Mouse (Mus musculus) frontal cortex, adult (tissue): ENCODE data around the gene Trim11.

Experiments used
- ATAC-seq: cut with Nextera tagmentation; 2 replicates; pipeline ENCODE4 v1.9.2; 2017; ENCODE audit warnings: mild to moderate bottlenecking, moderate library complexity, mixed read lengths; ENCODE audit not compliant: low TSS enrichment

Gene Trim11

GRCm38 (mm10) chr11:58980381-58980990, 2.6 kb downstream of the Trim11 start:
- no peak for ATAC-seq

- peak; percentile 80 for ATAC-seq
These were observed 3.9 kb downstream of the Trim11 start for GRCm38 (mm10) chr11:58981541-58982447.

- ATAC-seq = no peak
These were observed 4.7 kb downstream of the Trim11 start for GRCm38 (mm10) chr11:58982471-58983097.

GRCm38 (mm10) chr11:58983691-58984341, 5.9 kb downstream of the Trim11 start:
- peak; percentile 16 for ATAC-seq

- no peak for ATAC-seq
These were observed 6.8 kb downstream of the Trim11 start for GRCm38 (mm10) chr11:58984657-58985056.

- ATAC-seq = no peak
These were observed 7.5 kb downstream of the Trim11 start for GRCm38 (mm10) chr11:58985299-58985917.

- no peak for ATAC-seq
These were observed 11.3 kb downstream of the Trim11 start for GRCm38 (mm10) chr11:58989166-58989565.

- ATAC-seq = no peak
These were observed 12.2 kb downstream of the Trim11 start for GRCm38 (mm10) chr11:58990141-58990540.

- peak; percentile 8; the same call in 1 of the 2 replicates for ATAC-seq
These were observed 12.9 kb downstream of the Trim11 start for GRCm38 (mm10) chr11:58990794-58991193.

- no peak for ATAC-seq
These were observed 14.0 kb downstream of the Trim11 start for GRCm38 (mm10) chr11:58991911-58992310.

GRCm38 (mm10) chr11:58993091-58993670, 15.3 kb downstream of the Trim11 start:
- no peak for ATAC-seq

GRCm38 (mm10) chr11:58994337-58994826, 16.5 kb downstream of the Trim11 start:
- peak; percentile 8; the same call in 1 of the 2 replicates for ATAC-seq

GRCm38 (mm10) chr11:58995061-58995806, 17.3 kb downstream of the Trim11 start:
- ATAC-seq = 0 out of 2 replicates have a peak, but pooled peaks have one; percentile 4

- 0 out of 2 replicates have a peak, but pooled peaks have one; percentile 39 for ATAC-seq
These were observed 18.0 kb downstream of the Trim11 start for GRCm38 (mm10) chr11:58995807-58996370.

- ATAC-seq = no peak
These were observed 19.6 kb downstream of the Trim11 start for GRCm38 (mm10) chr11:58997541-58997940.

GRCm38 (mm10) chr11:58999158-58999557, 21.3 kb downstream of the Trim11 start:
- no peak for ATAC-seq

GRCm38 (mm10) chr11:58999830-59000229, 21.9 kb downstream of the Trim11 start:
- no peak for ATAC-seq

- peak; percentile 81 for ATAC-seq
These were observed 22.7 kb downstream of the Trim11 start for GRCm38 (mm10) chr11:59000635-59001034.

- ATAC-seq = no peak
These were observed 24.6 kb downstream of the Trim11 start for GRCm38 (mm10) chr11:59002327-59003079.
